Mouse (Mus musculus) testis, postnatal 10 days (tissue): ENCODE measurements around the gene Ovca2.

Experiments used
- DNase-seq: peaks from one replicate; pipeline ENCODE4 v3.0.0; 2021; ENCODE audit warnings: low spot score

The Ovca2 gene

DNA sequence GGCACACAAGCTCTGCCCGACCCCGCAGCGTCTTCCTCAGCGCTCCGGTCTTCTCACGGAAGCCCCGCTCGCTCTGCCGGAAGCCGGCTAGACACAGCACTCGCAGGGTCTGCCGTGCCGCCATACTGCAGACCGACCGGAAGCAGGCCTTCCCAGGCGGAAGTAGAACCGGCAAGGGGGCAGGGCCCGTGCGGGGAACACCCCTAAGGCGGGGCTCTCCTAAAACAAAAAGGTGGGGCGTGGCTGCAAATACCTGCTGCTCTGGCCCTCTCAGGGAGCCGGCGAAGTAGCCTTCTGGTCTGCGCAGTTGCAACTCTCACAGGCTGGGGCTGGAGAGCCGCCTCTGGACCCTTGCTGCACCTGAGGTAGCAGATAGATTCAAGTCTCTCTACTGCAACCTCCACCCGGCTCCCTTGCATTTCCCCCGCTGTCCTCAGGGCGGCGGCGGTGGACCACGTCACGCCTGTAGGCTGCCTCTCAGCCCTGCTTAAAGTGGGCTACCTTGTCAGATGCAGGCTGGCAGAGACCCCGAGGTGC is at the start of gene Ovca2:
Gene Ovca2, minus strand, starts transcription at position 164 of the 537 bp plus-strand sequence.
- DNase-seq, result peak; percentile 92

GRCm38 (mm10) chr11:75227632-75228031 is 49.0 kb upstream of the Ovca2 start:
- no peak for DNase-seq

- no peak for DNase-seq
Measured at GRCm38 (mm10) chr11:75224835-75225234, 46.2 kb upstream of the Ovca2 start.

DNA sequence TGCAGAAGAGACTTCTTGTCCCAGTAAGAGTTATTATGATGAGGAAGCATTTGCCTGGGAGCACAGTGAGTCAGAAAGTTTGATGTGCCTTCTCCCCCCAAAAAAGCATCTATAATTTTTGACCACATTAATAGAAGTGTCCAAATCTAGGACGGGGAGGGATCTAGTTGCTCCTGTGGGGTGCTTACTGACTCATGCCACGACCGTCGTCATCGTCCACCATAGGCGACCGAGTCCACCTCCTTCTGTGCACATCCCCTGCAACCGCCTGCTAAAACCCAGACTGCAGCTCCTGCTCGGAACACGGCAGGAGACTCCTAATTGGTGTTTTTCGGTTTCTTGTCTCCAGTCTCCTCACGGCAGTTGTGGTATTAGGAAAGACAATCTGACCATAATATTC is 45.4 kb upstream of the Ovca2 start:
- no peak for DNase-seq

DNA sequence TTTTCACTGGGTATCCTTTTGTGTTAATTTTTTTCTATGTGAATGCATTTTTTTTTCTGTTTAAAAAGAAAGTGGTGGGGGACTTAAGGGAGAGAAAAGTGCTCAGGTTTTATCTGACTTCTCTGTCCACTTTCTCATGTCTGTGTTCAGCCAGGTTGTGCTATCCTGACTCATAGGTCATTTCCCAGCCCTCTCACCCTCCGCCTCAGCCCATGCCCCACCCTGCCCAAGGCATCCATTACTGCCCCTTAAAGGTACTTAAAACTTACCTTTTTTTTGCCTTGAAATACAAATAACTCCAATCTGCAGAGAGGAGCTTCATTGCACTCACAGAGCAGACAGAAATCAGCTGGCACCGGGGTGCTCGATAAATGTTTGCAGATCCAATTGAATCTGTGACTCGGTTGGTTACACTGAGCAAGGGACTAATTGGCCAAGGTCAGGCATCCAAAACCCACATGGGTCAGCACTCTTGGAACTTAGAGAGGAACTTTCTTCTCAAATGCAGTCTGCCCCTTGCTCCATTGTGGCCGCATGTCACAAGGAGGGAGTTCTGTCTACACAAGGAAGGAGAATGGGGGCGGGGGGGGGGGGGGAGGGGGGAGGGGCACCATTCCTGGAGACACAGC is 42.0 kb upstream of the Ovca2 start:
- no peak for DNase-seq

DNA sequence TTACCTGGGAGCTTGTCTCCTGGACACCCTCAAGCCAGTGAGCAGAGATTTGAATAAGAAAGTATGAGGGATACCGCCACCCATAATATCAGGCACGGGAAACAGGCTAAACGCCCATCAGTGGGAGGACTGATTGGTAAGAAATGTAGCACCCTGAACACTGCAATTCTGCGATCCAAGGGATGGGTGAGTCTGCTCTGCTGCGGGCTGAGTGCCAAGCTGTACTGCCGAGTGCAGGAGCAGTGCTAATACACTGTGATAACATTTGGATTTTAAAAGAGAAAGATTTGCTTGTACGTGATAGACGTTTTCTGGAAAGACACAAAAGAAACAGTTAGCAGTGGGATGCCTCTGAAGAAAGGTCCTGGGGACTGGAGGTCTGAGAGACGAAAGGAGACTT is 41.5 kb upstream of the Ovca2 start:
- peak; percentile 84 for DNase-seq

DNA sequence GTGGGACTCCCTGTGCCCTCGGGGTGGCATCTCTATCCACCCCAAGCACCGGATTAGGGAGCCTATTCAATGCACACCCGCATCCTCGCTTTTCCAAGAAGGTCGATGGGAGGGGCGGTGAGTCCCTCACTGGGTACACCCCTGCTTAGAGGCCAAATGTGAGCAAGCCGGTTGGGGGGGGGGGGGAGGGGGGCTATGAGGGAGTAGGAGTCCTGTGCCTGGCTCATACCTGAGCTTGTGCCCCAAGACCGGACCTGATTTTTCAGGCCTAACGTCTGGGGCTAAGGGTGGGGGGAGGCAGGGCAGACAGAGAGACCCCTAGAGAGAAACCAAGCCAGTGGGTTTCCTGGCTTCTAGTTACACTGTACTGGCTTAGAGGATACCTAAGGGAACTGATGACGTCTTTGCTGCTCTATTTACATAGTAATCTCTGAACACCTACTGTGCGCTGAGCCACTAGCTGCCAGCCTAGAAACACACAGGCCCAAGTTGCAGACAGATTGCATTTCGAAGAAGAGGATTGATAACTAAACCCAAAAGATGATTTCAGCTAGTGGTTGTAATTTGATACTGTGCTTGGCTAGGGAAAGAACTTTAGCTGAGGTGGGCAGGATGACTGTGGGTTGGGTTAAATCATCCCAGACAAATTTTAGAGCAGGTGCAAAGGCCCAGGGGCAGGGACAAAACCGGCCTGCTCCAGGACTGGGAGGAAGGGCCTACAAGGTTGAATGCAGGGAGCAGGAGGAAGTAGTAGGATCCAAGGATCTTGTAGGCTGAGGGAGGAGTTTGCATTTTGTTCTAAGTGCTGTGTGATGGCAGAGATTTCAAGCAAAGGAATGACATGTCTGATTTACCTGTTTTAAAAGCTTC is 35.7 kb upstream of the Ovca2 start:
- no peak for DNase-seq

- DNase-seq, result peak; percentile 77
Measured at GRCm38 (mm10) chr11:75213372-75214080, 34.9 kb upstream of the Ovca2 start.

DNA sequence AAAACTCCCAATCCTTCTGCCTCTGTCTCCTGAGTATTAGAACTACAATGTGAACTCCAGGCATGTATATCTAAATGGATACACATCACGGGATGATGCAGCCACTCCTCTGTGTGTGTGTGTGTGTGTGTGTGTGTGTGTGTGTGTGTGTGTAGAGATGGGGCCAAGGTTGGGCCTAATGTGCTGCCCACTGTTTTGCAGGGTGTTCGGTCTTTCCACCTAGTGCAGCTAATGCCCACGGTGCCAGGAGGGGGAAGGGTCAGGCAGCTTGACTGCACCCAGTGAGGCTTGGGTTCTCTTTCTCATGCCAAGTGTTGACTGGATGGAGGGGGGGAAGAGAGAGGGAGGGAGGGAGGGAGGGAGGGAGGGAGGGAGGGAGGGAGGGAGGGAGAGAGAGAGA is 34.2 kb upstream of the Ovca2 start:
- DNase-seq, result no peak

GRCm38 (mm10) chr11:75212031-75212667 is 33.5 kb upstream of the Ovca2 start:
- no peak for DNase-seq

- no peak for DNase-seq
Measured at GRCm38 (mm10) chr11:75210755-75211154, 32.1 kb upstream of the Ovca2 start.

DNA sequence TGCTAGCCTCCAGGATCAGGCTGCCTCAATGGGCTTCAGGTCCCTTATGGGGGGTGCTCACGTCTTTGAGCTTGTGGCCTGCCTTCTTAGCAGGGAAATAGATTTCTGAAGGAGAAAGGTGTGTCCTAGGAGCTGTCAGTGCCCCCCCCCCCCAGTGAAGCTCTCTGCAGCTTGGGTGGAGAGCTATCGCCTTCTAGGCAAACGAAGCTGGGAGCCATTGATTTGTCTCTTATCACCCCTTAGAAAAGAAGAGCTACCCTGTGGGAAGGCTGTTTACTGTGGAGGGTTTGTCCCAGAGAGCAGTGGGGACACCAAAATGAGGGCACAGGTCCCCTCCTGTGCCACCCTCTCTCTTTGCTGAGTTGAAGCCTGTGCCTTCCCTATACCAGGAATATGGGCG is 31.5 kb upstream of the Ovca2 start:
- no peak for DNase-seq

DNA sequence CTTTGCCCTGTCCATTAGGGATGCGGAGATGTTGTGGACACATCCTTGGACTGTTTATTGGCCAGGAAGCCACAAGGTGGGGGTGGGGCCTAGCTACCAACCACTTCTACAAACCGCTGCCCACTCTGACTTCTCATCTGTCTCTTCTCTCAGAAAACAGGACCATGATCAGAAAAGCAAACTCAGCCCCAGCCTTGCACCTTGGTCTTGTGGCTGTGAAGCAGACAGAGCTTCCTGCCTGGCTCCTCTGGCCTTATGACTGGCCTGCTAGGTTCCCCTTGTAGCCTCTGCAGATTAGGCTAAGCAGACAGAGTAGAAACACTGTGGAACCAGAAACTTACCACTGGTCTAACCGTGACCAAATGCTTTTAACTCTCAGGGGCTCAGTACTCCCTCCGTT is 30.7 kb upstream of the Ovca2 start:
- no peak for DNase-seq

DNA sequence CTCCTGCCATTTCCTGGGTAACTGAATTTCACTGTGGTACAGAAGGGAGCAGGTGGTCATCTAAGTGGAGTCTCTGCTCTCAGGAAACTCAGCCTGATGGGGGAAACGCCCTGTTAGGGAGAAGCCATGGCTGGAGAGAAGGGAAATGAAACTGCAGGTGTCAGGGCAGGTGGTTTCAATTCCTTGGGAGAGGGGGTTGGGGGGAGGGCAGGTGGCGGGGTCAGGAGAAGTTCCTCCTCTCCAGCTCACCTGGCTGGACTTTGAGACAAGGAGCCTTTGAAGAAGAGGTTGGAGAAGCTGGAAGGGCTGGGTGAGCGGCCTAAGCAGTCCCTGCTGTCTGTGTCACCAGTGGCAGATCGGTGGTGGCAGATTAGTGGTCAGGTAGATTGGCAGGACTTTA is 27.7 kb upstream of the Ovca2 start:
- DNase-seq, result no peak

DNA sequence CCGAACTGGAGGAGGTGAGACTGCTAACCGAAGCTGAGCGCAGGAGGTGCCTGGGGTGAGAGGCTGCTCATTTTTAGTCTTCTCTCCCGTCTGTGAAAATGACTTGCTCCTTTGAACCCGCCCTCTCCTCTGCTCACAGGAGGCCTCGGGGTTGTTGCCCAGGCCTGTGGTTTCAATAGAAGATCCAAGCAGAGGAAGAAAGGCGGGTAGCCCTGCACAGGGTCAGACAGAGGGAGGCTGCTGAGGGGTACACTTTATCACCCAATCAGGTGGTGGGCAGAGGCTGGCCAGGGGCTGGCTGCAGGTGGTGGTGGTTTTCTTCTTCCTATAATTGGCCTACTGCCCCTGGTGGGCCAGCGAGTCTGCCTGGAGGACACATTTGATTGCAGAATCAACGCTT is 25.8 kb upstream of the Ovca2 start:
- DNase-seq, result no peak

DNA sequence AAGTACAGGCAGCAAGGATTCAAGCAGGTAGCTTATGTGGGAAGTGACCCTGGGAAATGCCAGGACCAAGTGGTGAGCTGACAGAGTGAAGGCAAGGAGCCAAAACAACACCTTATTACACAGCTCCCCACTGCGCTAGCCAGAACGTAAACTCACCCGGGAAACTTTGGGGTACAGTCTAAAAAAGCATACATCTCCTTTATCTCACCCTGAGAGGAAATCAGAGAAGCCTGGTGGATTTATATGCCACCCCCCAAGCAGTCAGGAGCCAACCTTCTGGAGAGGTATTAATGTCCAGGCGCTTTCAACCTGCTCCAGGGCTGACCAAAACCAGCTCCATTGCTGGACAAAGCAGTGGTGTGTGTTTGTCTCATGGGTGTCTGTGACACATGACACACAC is 25.3 kb upstream of the Ovca2 start:
- no peak for DNase-seq

- DNase-seq, result no peak
Measured at GRCm38 (mm10) chr11:75201721-75202120, 23.1 kb upstream of the Ovca2 start.

- DNase-seq, result no peak
Measured at GRCm38 (mm10) chr11:75200935-75201334, 22.3 kb upstream of the Ovca2 start.

DNA sequence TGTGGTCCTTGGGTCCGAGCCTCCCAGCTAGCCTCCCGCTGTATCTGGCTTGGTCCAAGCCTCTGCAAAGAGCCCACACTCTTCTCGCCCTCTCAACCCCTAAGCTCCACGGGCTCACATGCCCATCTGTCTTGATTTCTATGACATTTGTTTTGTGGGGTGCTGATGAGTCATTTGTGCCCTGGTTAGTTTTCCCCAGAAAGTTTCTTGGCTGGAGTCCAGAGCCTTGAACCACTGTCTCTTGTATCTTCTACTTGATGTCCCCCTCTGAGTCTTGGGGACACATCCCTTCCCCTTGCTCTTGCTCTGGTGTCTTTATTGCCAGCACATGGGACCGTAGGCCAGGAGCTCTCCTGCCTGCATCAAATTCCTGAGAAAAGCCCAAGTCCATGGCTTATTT is 21.3 kb upstream of the Ovca2 start:
- no peak for DNase-seq

DNA sequence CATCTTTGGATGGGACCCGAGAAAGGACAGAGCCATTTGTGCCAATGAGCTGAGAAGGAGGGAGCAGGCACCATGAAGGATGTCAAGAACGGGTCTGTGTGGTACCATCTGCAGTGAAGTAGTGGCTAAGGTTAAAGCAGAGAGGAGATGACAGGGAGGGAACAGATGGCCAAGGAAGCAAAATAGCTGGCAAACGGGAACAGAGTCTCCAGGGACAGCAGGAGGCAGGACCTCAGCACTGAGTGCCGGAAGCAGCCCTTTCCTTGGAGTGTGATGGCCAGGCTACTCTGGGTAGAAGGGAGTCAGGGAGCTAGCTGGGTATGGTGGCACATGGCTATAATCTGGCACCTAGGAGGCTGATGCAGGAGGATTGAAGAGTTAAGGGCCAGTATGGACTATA is 20.2 kb upstream of the Ovca2 start:
- DNase-seq, result no peak

GRCm38 (mm10) chr11:75197956-75198355 is 19.3 kb upstream of the Ovca2 start:
- DNase-seq, result no peak

DNA sequence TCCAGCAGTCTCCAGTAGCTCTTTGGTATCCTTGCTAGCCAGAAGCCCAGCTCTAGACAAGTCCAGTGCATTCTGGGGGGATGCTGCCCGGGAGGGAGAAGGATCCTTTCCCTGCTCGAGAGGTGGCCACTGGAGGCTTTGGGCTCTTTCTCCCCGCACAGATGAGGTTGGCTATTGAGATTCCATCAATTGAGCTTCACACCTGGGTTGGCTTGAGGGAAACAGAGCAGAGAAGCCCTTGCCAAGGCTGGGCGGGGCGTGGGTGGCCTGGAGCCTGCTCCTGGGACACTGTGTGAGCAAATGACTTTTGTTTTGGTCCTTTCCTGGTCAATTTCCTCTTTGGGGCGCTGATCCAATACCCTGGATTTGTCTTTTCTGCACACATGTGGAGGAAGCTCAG is 17.5 kb upstream of the Ovca2 start:
- no peak for DNase-seq
